ENCODE assay signal across 8 mouse cellular contexts in the genomic region with DNA sequence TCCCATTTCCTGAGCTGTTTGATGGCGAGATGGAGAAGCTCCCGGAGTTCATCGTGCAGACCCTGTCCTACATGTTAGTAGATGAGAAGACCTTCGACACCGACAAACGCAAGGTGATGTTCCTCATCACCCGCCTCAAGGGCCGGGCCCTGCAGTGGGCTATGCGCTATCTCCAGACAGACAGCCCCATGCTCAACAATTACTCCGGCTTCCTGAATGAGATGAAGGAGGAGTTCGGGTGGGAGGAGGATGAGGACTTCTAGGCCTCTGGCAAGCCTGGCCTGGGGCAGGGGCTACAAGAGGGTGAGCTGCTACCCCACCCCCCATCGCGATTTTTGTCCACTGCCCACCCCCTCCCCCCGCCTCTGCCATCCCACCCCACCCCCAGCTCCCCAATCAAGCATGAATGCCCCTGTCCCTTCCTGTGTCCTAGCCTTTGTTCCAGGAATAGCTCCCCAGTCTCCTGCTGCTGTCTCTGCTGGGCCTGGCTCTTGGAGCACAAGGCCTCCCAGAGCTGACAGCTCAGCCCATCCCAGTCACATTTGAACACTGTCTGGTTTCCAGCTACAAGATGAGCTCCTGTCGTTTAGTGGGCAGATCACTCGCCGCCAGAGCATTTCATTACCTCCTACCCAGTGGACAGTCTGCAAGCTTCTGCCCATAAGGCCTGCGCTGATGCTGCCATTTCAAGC. TPM values are rescaled to one million over a fixed set of nuclear protein-coding genes. Genes with fewer than 3 reads are reported as not detected.
DNase-seq lines count a peak whose midpoint lies in the region; ATAC-seq lines count a peak whose summit lies in the region.

No protein-coding gene starts in this region.

- no peaks in the 10 kb centered on the region for H3K36me3 ChIP-seq in kidney, embryonic 15.5 days
- H3K36me3 ChIP-seq in forebrain, embryonic 15.5 days, result no peaks in the 10 kb centered on the region
- H3K36me3 ChIP-seq in intestine, embryonic 16.5 days (ENCODE audit: control insufficient read depth, insufficient read depth, low read length), result no peaks in the 10 kb centered on the region
- no peaks in the 10 kb centered on the region for H3K36me3 ChIP-seq in liver, embryonic 15.5 days (replicated peaks)

- no peaks in the 10 kb centered on the region for H3K4me1 ChIP-seq in kidney, embryonic 15.5 days
- no peaks in the 10 kb centered on the region for H3K4me1 ChIP-seq in forebrain, embryonic 15.5 days
- H3K4me1 ChIP-seq in intestine, embryonic 16.5 days (ENCODE audit: control insufficient read depth, insufficient read depth, low read length), result no peaks in the 10 kb centered on the region
- H3K4me1 ChIP-seq in liver, embryonic 15.5 days (replicated peaks), result no peaks in the 10 kb centered on the region

- no peak for DNase-seq in kidney, adult 8-10 months
- peak; percentile 74 for DNase-seq in brain, adult 2 months (ENCODE audit: low read depth, low spot score)
- DNase-seq in retina, embryonic 14.5 days (ENCODE audit: low spot score), result peak; percentile 24

- peak overlapping the region; percentile 47 for H3K4me3 ChIP-seq in kidney, embryonic 15.5 days (replicated peaks)
- peak overlapping the region; percentile 50 for H3K4me3 ChIP-seq in forebrain, embryonic 15.5 days
- H3K4me3 ChIP-seq in intestine, embryonic 16.5 days (ENCODE audit: low read length), result peak overlapping the region; percentile 48
- H3K4me3 ChIP-seq in liver, embryonic 15.5 days (replicated peaks), result peak overlapping the region; percentile 33

- H3K4me2 ChIP-seq in kidney, embryonic 15.5 days, result peak overlapping the region; percentile 61
- H3K4me2 ChIP-seq in forebrain, embryonic 15.5 days (replicated peaks), result peak overlapping the region; percentile 51
- peak overlapping the region; percentile 55 for H3K4me2 ChIP-seq in intestine, embryonic 16.5 days (ENCODE audit: low read depth, low read length)
- peak overlapping the region; percentile 54 for H3K4me2 ChIP-seq in liver, embryonic 15.5 days

- WGBS in kidney, embryonic 15.5 days, result 26% methylated on average over 18 of the region's 18 CpGs
- WGBS in forebrain, embryonic 15.5 days, result 36% methylated on average over 18 of the region's 18 CpGs
- 25% methylated on average over 18 of the region's 18 CpGs for whole genome bisulfite sequencing in intestine, embryonic 16.5 days
- WGBS in liver, embryonic 15.5 days (ENCODE audit: insufficient replicate concordance), result 29% methylated on average over 18 of the region's 18 CpGs

- H3K9me3 ChIP-seq in kidney, embryonic 15.5 days (replicated peaks), result no peaks in the 10 kb centered on the region
- no peaks in the 10 kb centered on the region for H3K9me3 ChIP-seq in forebrain, embryonic 15.5 days
- H3K9me3 ChIP-seq in intestine, embryonic 16.5 days (ENCODE audit: control insufficient read depth, low read length), result no peaks in the 10 kb centered on the region
- no peaks in the 10 kb centered on the region for H3K9me3 ChIP-seq in liver, embryonic 15.5 days (replicated peaks)

- no peak; the same call in none of the 2 replicates for ATAC-seq in kidney, embryonic 15.5 days (replicated peaks; ENCODE audit: low FRiP score)
- ATAC-seq in forebrain, embryonic 15.5 days (replicated peaks), result peak; percentile 24
- peak; percentile 50 for ATAC-seq in intestine, embryonic 16.5 days
- no peak for ATAC-seq in liver, embryonic 15.5 days (ENCODE audit: insufficient read depth)
- no peak for ATAC-seq in erythroid progenitor cell, adult 5-6 weeks (replicated peaks; ENCODE audit: low FRiP score, poor library complexity, severe bottlenecking)

- H3K9ac ChIP-seq in kidney, embryonic 15.5 days, result peak overlapping the region; percentile 39; the same call in 1 of the 2 replicates
- peak overlapping the region; percentile 53 for H3K9ac ChIP-seq in forebrain, embryonic 15.5 days (replicated peaks)
- H3K9ac ChIP-seq in intestine, embryonic 16.5 days (ENCODE audit: low read depth, low read length), result peak overlapping the region; percentile 55
- no peak overlapping the region for H3K9ac ChIP-seq in liver, embryonic 15.5 days

- H3K27ac ChIP-seq in kidney, embryonic 15.5 days, result 0 out of 2 replicates have a peak overlapping the region, but pooled peaks have one; percentile 22
- peak overlapping the region; percentile 62 for H3K27ac ChIP-seq in forebrain, embryonic 15.5 days (replicated peaks)
- H3K27ac ChIP-seq in intestine, embryonic 16.5 days (ENCODE audit: low read length), result no peak overlapping the region
- no peak overlapping the region for H3K27ac ChIP-seq in liver, embryonic 15.5 days (replicated peaks)

- H3K27me3 ChIP-seq in kidney, embryonic 15.5 days, result no peaks in the 10 kb centered on the region
- no peaks in the 10 kb centered on the region for H3K27me3 ChIP-seq in forebrain, embryonic 15.5 days
- H3K27me3 ChIP-seq in intestine, embryonic 16.5 days (replicated peaks; ENCODE audit: control insufficient read depth, insufficient read depth, low read length), result no peaks in the 10 kb centered on the region
- no peaks in the 10 kb centered on the region for H3K27me3 ChIP-seq in liver, embryonic 15.5 days

RNA-seq across cellular contexts. Expression of a gene that starts 0.4 kb away (rescaled TPM):
- 63.5 and 71.0 TPM in 2 replicates for polyA plus RNA-seq in kidney, embryonic 15.5 days (2015; fragmentation: Nextera tagmentation; extraction: Ambion mirVana)
- polyA plus RNA-seq in forebrain, embryonic 15.5 days (2015; fragmentation: Nextera tagmentation; extraction: Ambion mirVana), result 102 and 118 TPM in 2 replicates
- 26.2 and 30.7 TPM in 2 replicates for polyA plus RNA-seq in intestine, embryonic 16.5 days (2015; fragmentation: Nextera tagmentation; extraction: Ambion mirVana)
- 2.2 and 3.1 TPM in 2 replicates for polyA plus RNA-seq in liver, embryonic 15.5 days (2015; fragmentation: Nextera tagmentation; extraction: Ambion mirVana)
- not detected in 2 replicates for total RNA-seq in erythroid progenitor cell, adult 5-6 weeks (2015; ENCODE audit: low replicate concordance)
- total RNA-seq in erythroid progenitor cell, adult 5-6 weeks (2017; ENCODE audit: low replicate concordance), result not detected in 2 replicates

RNA-seq across cellular contexts. Expression of a gene that starts 0.5 kb away (rescaled TPM):
- not detected in 2 replicates for polyA plus RNA-seq in kidney, embryonic 15.5 days (2015; fragmentation: Nextera tagmentation; extraction: Ambion mirVana)
- polyA plus RNA-seq in forebrain, embryonic 15.5 days (2015; fragmentation: Nextera tagmentation; extraction: Ambion mirVana), result not detected in 2 replicates
- not detected in 2 replicates for polyA plus RNA-seq in intestine, embryonic 16.5 days (2015; fragmentation: Nextera tagmentation; extraction: Ambion mirVana)
- polyA plus RNA-seq in liver, embryonic 15.5 days (2015; fragmentation: Nextera tagmentation; extraction: Ambion mirVana), result not detected in 2 replicates
- total RNA-seq in erythroid progenitor cell, adult 5-6 weeks (2015; ENCODE audit: low replicate concordance), result not detected in 2 replicates
- total RNA-seq in erythroid progenitor cell, adult 5-6 weeks (2017; ENCODE audit: low replicate concordance), result not detected in 2 replicates

RNA-seq across cellular contexts. Expression of a gene that starts 35.2 kb away (rescaled TPM):
- 69.1 and 76.4 TPM in 2 replicates for polyA plus RNA-seq in kidney, embryonic 15.5 days (2015; fragmentation: Nextera tagmentation; extraction: Ambion mirVana)
- polyA plus RNA-seq in forebrain, embryonic 15.5 days (2015; fragmentation: Nextera tagmentation; extraction: Ambion mirVana), result 152 and 162 TPM in 2 replicates
- 43.8 and 44.8 TPM in 2 replicates for polyA plus RNA-seq in intestine, embryonic 16.5 days (2015; fragmentation: Nextera tagmentation; extraction: Ambion mirVana)
- 5.3 and 5.7 TPM in 2 replicates for polyA plus RNA-seq in liver, embryonic 15.5 days (2015; fragmentation: Nextera tagmentation; extraction: Ambion mirVana)
- total RNA-seq in erythroid progenitor cell, adult 5-6 weeks (2015; ENCODE audit: low replicate concordance), result not detected in 2 replicates
- not detected in 2 replicates for total RNA-seq in erythroid progenitor cell, adult 5-6 weeks (2017; ENCODE audit: low replicate concordance)

Comparison
In these comparisons a context has a peak if more than half of its experiments do, and no peak if none do; other contexts are left out.
1. ATAC-seq: peak in forebrain, embryonic 15.5 days (single experiment) and intestine, embryonic 16.5 days (single experiment); none in kidney, embryonic 15.5 days (single experiment), liver, embryonic 15.5 days (single experiment) and erythroid progenitor cell, adult 5-6 weeks (single experiment).
2. H3K27ac ChIP-seq: peak in kidney, embryonic 15.5 days (single experiment) and forebrain, embryonic 15.5 days (single experiment); none in intestine, embryonic 16.5 days (single experiment) and liver, embryonic 15.5 days (single experiment).
3. DNase-seq: peak in brain, adult 2 months (single experiment) and retina, embryonic 14.5 days (single experiment); none in kidney, adult 8-10 months (0 of 2).
4. Peak in every context shown above with its lines, with median percentiles within 50 percentile points of each other: H3K4me2 ChIP-seq and H3K4me3 ChIP-seq.